Mouse (Mus musculus): Measurements from ENCODE around the gene 1700057G04Rik. TPM values are rescaled to one million over a fixed set of nuclear protein-coding genes. Genes with fewer than 3 reads are reported as not detected.

The 1700057G04Rik gene
- total and polyA plus RNA-seq, 3 experiments, result 0.19 TPM; not detected in 2

- H3K4me1 ChIP-seq (ENCODE audit: control insufficient read depth in 1 of 2, insufficient read depth in 2 of 2, low read length in 2 of 2), result peaks cover 25 to 34% of the 10 kb centered on the region in 2 experiments
- TF ChIP-seq RCOR1 (IDR thresholded peaks at IDR 0.05; ENCODE audit: low read depth, low read length), result no peak
- TF ChIP-seq UBTF (IDR thresholded peaks at IDR 0.05; ENCODE audit: borderline replicate concordance, insufficient read depth, low read depth, low read length), result no peak
- TF ChIP-seq MYC (IDR thresholded peaks at IDR 0.05; ENCODE audit: low read depth, low read length), result no peak
- no peak for TF ChIP-seq MAZ (IDR thresholded peaks at IDR 0.05; ENCODE audit: low read depth, low read length)
- TF ChIP-seq CHD2 (IDR thresholded peaks at IDR 0.05; ENCODE audit: low read length), result no peak
- no peak for TF ChIP-seq KAT2A (conservative IDR thresholded peaks at IDR 0.05; ENCODE audit: low read depth, low read length)
- no peak for TF ChIP-seq ELF1 (IDR thresholded peaks at IDR 0.05; ENCODE audit: low read depth, low read length)
- TF ChIP-seq TCF12 (IDR thresholded peaks at IDR 0.05; ENCODE audit: low read depth, low read length), result no peak
- no peak for TF ChIP-seq USF2 (IDR thresholded peaks at IDR 0.05; ENCODE audit: borderline replicate concordance in 1 of 2, insufficient read depth in 1 of 2, low read depth in 1 of 2, low read length in 2 of 2)
- TF ChIP-seq RAD21 (IDR thresholded peaks at IDR 0.05; ENCODE audit: low read depth, low read length), result no peak
- H3K36me3 ChIP-seq (ENCODE audit: control insufficient read depth in 1 of 2, insufficient read depth in 2 of 2, low read length in 2 of 2), result peaks cover 0 to 32% of the 10 kb centered on the region in 2 experiments; a peak in 2 of 4 replicates
- no peak for DNase-seq (ENCODE audit: low read depth, low spot score)
- no peak overlapping the region for H3K9ac ChIP-seq (ENCODE audit: control insufficient read depth, low read depth, low read length, poor library complexity, severe bottlenecking)
- H3K4me3 ChIP-seq (ENCODE audit: control insufficient read depth in 1 of 2, insufficient read depth in 1 of 2, low read depth in 2 of 2, low read length in 2 of 2), result no peak overlapping the region
- no peaks in the 10 kb centered on the region for H3K79me2 ChIP-seq (ENCODE audit: control insufficient read depth, insufficient read depth, low read length, poor library complexity)
- H3K9me3 ChIP-seq (replicated peaks; ENCODE audit: insufficient read depth, low read length), result no peaks in the 10 kb centered on the region
- no peak overlapping the region for H3K27ac ChIP-seq (ENCODE audit: control insufficient read depth, low read depth, low read length)
- no peaks in the 10 kb centered on the region for H3K27me3 ChIP-seq (ENCODE audit: control insufficient read depth in 1 of 2, insufficient read depth in 2 of 2, low read length in 2 of 2)
These were observed 10.9 kb upstream of the 1700057G04Rik start for GRCm38 (mm10) chr9:92298288-92298687.

- Histone ChIP-seq H3K4me3 (ENCODE audit: control insufficient read depth in 1 of 2, insufficient read depth in 1 of 2, low read depth in 2 of 2, low read length in 2 of 2) (no peak overlapping the region; a peak in 1 of 4 replicates), H3K9me3 (replicated peaks; ENCODE audit: insufficient read depth, low read length) (no peaks in the 10 kb centered on the region), H3K9ac (ENCODE audit: control insufficient read depth, low read depth, low read length, poor library complexity, severe bottlenecking) (peak overlapping the region; percentile 35; the same call in 1 of the 2 replicates), H3K27me3 (ENCODE audit: control insufficient read depth in 1 of 2, insufficient read depth in 2 of 2, low read length in 2 of 2) (no peaks in the 10 kb centered on the region), H3K27ac (ENCODE audit: control insufficient read depth, low read depth, low read length) (peak overlapping the region; percentile 95), H3K79me2 (ENCODE audit: control insufficient read depth, insufficient read depth, low read length, poor library complexity) (no peaks in the 10 kb centered on the region), H3K4me1 (ENCODE audit: control insufficient read depth in 1 of 2, insufficient read depth in 2 of 2, low read length in 2 of 2) (peaks cover 22 to 26% of the 10 kb centered on the region in 2 experiments), H3K36me3 (ENCODE audit: control insufficient read depth in 1 of 2, insufficient read depth in 2 of 2, low read length in 2 of 2) (peaks cover 0 to 30% of the 10 kb centered on the region in 2 experiments; a peak in 2 of 4 replicates)
- peak; percentile 85 for TF ChIP-seq MYB (IDR thresholded peaks at IDR 0.05; ENCODE audit: low read depth, low read length)
- TF ChIP-seq MEF2A (IDR thresholded peaks at IDR 0.05; ENCODE audit: extremely low read depth, insufficient replicate concordance, low read depth, low read length, poor library complexity, severe bottlenecking), result peak; percentile 17; the same call in 1 of the 2 replicates
- peak; percentile 78 for TF ChIP-seq TAL1 (IDR thresholded peaks at IDR 0.05; ENCODE audit: low read length)
- peak; percentile 87 for TF ChIP-seq TCF12 (IDR thresholded peaks at IDR 0.05; ENCODE audit: low read depth, low read length)
- 0 out of 2 replicates have a peak, but pooled peaks have one; percentile 10 for TF ChIP-seq CHD2 (IDR thresholded peaks at IDR 0.05; ENCODE audit: low read length)
- peak; percentile 66; the same call in 1 of the 2 replicates for TF ChIP-seq SIN3A (IDR thresholded peaks at IDR 0.05; ENCODE audit: low read length)
- no peak; the same call in 1 of the 2 replicates for TF ChIP-seq MAFK (IDR thresholded peaks at IDR 0.05; ENCODE audit: borderline replicate concordance, low read depth, low read length)
- TF ChIP-seq RCOR1 (IDR thresholded peaks at IDR 0.05; ENCODE audit: low read depth, low read length), result peak; percentile 77
- no peak for TF ChIP-seq KAT2A (conservative IDR thresholded peaks at IDR 0.05; ENCODE audit: low read depth, low read length)
- TF ChIP-seq GATA1 (IDR thresholded peaks at IDR 0.05; ENCODE audit: low read depth, low read length), result peak; percentile 80
- TF ChIP-seq USF2 (IDR thresholded peaks at IDR 0.05; ENCODE audit: borderline replicate concordance in 1 of 2, insufficient read depth in 1 of 2, low read depth in 1 of 2, low read length in 2 of 2), result no peak
- TF ChIP-seq EP300 (IDR thresholded peaks at IDR 0.05; ENCODE audit: low read depth in 1 of 2, low read length in 2 of 2), result peak; percentile 94 to 97
- TF ChIP-seq TBP (IDR thresholded peaks at IDR 0.05; ENCODE audit: low read depth, low read length), result no peak
- TF ChIP-seq RAD21 (IDR thresholded peaks at IDR 0.05; ENCODE audit: low read depth, low read length), result no peak; the same call in 1 of the 2 replicates
- TF ChIP-seq MYC (IDR thresholded peaks at IDR 0.05; ENCODE audit: low read depth, low read length), result peak; percentile 34; the same call in 1 of the 2 replicates
- TF ChIP-seq POLR2A (IDR thresholded peaks at IDR 0.05; ENCODE audit: control insufficient read depth in 1 of 2, insufficient read depth in 1 of 2, low read depth in 1 of 2, low read length in 2 of 2, poor library complexity in 1 of 2), result no peak
- TF ChIP-seq MXI1 (IDR thresholded peaks at IDR 0.05; ENCODE audit: low read depth, low read length), result 0 out of 2 replicates have a peak, but pooled peaks have one; percentile 8
- TF ChIP-seq GABPA (IDR thresholded peaks at IDR 0.05; ENCODE audit: low read depth, low read length), result no peak
- TF ChIP-seq ETS1 (IDR thresholded peaks at IDR 0.05; ENCODE audit: low read depth, low read length), result peak; percentile 85
- DNase-seq (ENCODE audit: low read depth, low spot score), result peak; percentile 86
These were observed 8.0 kb upstream of the 1700057G04Rik start for GRCm38 (mm10) chr9:92301213-92301612.
